Mouse (Mus musculus): ENCODE data around the gene Fastkd1. TPM values are rescaled to one million over a fixed set of nuclear protein-coding genes. Genes with fewer than 3 reads are reported as not detected.

Fastkd1 gene
- total RNA-seq (2014; rRNA removed; ENCODE audit: low replicate concordance) = 22.5 and 40.3 TPM in 2 replicates
- polyA plus RNA-seq (2015; fragmentation: Nextera tagmentation; extraction: Ambion mirVana) = 18.7 and 18.9 TPM in 2 replicates

DNA sequence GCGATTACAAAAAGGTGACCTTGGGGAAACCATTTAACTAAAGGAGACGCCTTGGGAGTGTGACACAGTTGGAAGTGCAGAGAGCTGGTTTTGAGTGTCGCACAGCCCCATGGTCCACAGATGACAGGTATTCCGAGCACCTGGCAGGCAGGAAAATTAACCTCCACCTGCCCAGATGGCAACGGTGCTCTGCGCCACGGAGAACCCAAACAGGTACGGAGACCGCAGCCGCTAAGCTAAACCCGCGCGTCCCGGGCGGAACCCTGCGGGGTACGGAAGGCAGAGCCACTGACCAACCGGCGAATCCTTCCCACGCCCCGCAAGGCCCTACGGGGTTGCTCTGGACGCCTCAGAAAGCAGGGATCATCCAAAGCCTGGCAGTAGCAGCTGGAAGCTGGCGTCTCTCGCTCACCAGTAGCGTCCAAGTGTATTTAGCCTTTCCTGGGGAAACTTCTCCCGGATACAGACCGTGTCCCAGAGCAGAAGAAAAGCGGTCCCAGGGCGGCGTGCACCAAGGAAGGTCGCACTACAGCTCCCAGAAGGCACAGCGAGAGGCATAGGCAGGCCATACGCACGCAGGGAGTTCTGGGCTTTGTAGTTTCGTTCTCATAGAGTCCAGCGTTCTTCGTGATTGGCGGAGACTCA lies at the start of gene Fastkd1:
Fastkd1 (minus strand) TSS at position 536 of the 645 bp plus-strand sequence.
- peak within 1 kb of the TSS; percentile 90 for H3K4me2 ChIP-seq (ENCODE audit: low read depth, low read length)
- peak within 1 kb of the TSS; percentile 80 for H3K4me3 ChIP-seq (ENCODE audit: low read depth, low read length)
- DNase-seq (ENCODE audit: low spot score) (peak; percentile 94), ATAC-seq (ENCODE audit: insufficient read depth, low read depth) (peak; percentile 99)
- TF ChIP-seq CTCF (IDR thresholded peaks at IDR 0.05; ENCODE audit: low read depth) (no peak), EP300 (IDR thresholded peaks at IDR 0.05; ENCODE audit: low read depth) (no peak)
- under 1% methylated on average over 39 of the region's 39 CpGs for WGBS
- H3K9ac ChIP-seq (replicated peaks; ENCODE audit: low read depth, low read length) = peak within 1 kb of the TSS; percentile 74
- H3K27ac ChIP-seq (ENCODE audit: low read depth) = peak within 1 kb of the TSS; percentile 91
- peaks cover 13% of the 10 kb centered on the region; the same call in 1 of the 2 replicates for H3K36me3 ChIP-seq (replicated peaks; ENCODE audit: control insufficient read depth, insufficient read depth, low read length)
- no peaks in the 10 kb centered on the region for H3K27me3 ChIP-seq (ENCODE audit: control insufficient read depth, insufficient read depth, low read length)
- no peaks in the 10 kb centered on the region for H3K9me3 ChIP-seq (replicated peaks; ENCODE audit: control insufficient read depth, low read length)
- 0 out of 2 replicates have a peak, but pooled peaks cover 6% of the 10 kb centered on the region for H3K4me1 ChIP-seq (ENCODE audit: control insufficient read depth, insufficient read depth)

DNA sequence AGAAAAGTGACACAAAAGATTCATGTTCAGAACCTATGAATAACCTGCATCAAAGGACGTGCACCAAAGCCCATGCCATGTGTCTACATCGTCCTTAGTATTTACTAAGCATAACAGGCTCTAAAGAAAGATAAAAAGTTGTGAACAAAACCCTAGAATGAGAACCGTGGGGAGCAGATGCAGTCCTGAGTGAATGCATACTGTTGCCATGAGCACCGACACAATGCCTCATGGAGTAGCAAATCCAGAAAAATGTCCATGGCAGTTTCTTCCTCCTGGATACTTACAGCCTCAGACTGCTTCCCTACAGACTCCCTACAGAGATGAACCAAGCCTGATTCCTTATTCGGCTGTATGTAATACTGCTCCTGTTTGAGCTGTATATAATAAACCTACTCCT lies 47.7 kb upstream of the Fastkd1 start:
- ATAC-seq (ENCODE audit: insufficient read depth, low read depth) (no peak), DNase-seq (ENCODE audit: low spot score) (no peak)
- Histone ChIP-seq H3K4me1 (ENCODE audit: control insufficient read depth, insufficient read depth) (no peaks in the 10 kb centered on the region), H3K27ac (ENCODE audit: low read depth) (no peak overlapping the region), H3K27me3 (ENCODE audit: control insufficient read depth, insufficient read depth, low read length) (no peaks in the 10 kb centered on the region), H3K9ac (replicated peaks; ENCODE audit: low read depth, low read length) (no peak overlapping the region), H3K4me3 (ENCODE audit: low read depth, low read length) (no peak overlapping the region), H3K9me3 (replicated peaks; ENCODE audit: control insufficient read depth, low read length) (no peaks in the 10 kb centered on the region), H3K4me2 (ENCODE audit: low read depth, low read length) (no peak overlapping the region), H3K36me3 (replicated peaks; ENCODE audit: control insufficient read depth, insufficient read depth, low read length) (0 out of 2 replicates have a peak, but pooled peaks cover 7% of the 10 kb centered on the region)
- 76% methylated on average over 5 of the region's 5 CpGs for WGBS
- TF ChIP-seq EP300 (IDR thresholded peaks at IDR 0.05; ENCODE audit: low read depth) = no peak
- no peak for TF ChIP-seq CTCF (IDR thresholded peaks at IDR 0.05; ENCODE audit: low read depth)

DNA sequence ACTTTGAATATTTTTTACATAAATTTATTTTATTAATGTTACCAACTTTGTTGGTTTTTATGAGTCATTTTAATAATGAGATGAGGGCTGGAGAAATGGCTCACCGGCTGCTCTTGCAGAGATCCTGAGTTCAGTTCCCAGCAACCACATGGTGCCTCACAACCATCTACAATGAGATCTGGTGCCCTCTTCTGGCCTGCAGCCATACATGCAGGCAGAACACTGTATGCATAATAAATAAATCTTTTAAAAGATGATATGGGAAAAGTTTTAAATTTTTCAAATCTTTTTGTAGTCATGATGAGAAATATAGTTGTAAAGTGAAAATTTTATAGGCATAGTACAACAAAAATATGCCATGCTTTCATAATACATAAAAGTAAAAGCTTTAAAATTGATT lies 31.8 kb upstream of the Fastkd1 start:
- Histone ChIP-seq H3K27me3 (ENCODE audit: control insufficient read depth, insufficient read depth, low read length) (no peaks in the 10 kb centered on the region), H3K27ac (ENCODE audit: low read depth) (no peak overlapping the region), H3K4me3 (ENCODE audit: low read depth, low read length) (no peak overlapping the region), H3K4me2 (ENCODE audit: low read depth, low read length) (no peak overlapping the region), H3K9ac (replicated peaks; ENCODE audit: low read depth, low read length) (no peak overlapping the region), H3K9me3 (replicated peaks; ENCODE audit: control insufficient read depth, low read length) (no peaks in the 10 kb centered on the region), H3K4me1 (ENCODE audit: control insufficient read depth, insufficient read depth) (no peaks in the 10 kb centered on the region), H3K36me3 (replicated peaks; ENCODE audit: control insufficient read depth, insufficient read depth, low read length) (peaks cover 63% of the 10 kb centered on the region)
- no peak for DNase-seq (ENCODE audit: low spot score)
- TF ChIP-seq EP300 (IDR thresholded peaks at IDR 0.05; ENCODE audit: low read depth) (no peak), CTCF (IDR thresholded peaks at IDR 0.05; ENCODE audit: low read depth) (peak; percentile 20; the same call in 1 of the 2 replicates)
- ATAC-seq (ENCODE audit: insufficient read depth, low read depth) = no peak
- 90% methylated on average over 1 of the region's 1 CpGs for WGBS

DNA sequence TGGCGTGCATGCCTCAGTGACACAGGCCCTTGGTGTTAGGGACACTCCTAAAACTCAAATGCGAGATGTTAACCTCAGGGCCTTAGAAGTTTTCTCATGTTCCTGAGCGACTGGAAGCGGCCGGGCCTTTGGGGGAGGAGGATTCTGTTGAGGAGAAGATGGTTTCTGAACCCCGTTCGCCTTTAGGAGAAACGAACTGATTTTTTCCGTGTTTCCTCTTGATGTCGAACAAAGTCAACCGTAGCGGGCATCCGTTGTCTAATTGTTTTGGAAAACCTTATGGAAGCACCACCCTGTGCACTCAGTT lies 10.2 kb upstream of the Fastkd1 start:
- Histone ChIP-seq H3K36me3 (replicated peaks; ENCODE audit: control insufficient read depth, insufficient read depth, low read length) (no peaks in the 10 kb centered on the region), H3K27ac (ENCODE audit: low read depth) (peak overlapping the region; percentile 85), H3K9me3 (replicated peaks; ENCODE audit: control insufficient read depth, low read length) (no peaks in the 10 kb centered on the region), H3K4me1 (ENCODE audit: control insufficient read depth, insufficient read depth) (peaks cover 7% of the 10 kb centered on the region), H3K4me2 (ENCODE audit: low read depth, low read length) (peak overlapping the region; percentile 70), H3K27me3 (ENCODE audit: control insufficient read depth, insufficient read depth, low read length) (no peaks in the 10 kb centered on the region), H3K4me3 (ENCODE audit: low read depth, low read length) (peak overlapping the region; percentile 78), H3K9ac (replicated peaks; ENCODE audit: low read depth, low read length) (peak overlapping the region; percentile 83)
- ATAC-seq (ENCODE audit: insufficient read depth, low read depth) (no peak; the same call in 1 of the 2 replicates), DNase-seq (ENCODE audit: low spot score) (peak; percentile 12)
- TF ChIP-seq EP300 (IDR thresholded peaks at IDR 0.05; ENCODE audit: low read depth) (no peak), CTCF (IDR thresholded peaks at IDR 0.05; ENCODE audit: low read depth) (no peak)
- under 1% methylated on average over 13 of the region's 13 CpGs for WGBS

DNA sequence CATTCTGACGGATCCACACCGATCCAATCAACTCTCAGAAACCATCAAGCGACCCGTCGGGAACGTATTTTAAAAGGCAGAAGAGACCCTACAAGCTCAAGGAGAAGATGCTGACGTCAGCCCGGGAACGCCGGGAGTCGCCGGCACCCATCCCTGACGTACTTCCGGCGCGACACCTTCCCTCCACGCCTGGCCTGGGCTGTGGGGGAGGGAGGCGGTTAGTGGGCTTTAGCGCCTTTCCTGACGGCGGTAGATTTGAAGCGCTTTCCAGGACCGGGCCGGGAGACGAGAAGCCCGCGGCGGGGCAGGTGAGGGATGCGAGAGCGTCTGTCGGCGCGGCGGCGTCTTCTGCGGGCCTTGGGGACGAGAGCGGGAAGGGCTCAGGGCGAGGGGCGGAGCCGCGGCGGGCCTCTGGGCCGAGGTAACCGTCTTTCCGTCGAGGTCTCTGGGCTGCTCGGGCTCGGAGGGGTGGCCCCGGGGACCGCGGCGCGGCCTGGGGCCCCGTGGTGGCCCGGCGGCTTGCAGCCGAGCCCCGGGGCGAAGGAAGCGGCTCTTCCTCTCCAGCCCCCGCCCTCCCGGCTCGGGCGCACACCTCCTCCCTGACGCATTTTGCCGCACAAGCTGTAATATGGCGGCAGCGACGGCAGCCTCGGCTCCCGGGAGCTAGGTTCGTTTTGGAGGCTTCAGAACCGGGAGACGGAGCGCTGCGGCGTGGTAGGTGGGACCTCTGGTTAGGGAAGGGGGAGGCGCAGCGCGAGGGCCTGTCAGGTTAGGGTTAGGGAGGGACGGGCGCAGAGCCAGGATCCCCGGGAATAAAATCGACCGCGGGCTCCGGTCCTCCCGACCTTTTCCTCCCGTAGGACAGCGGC lies 9.6 kb upstream of the Fastkd1 start:
- ATAC-seq (ENCODE audit: insufficient read depth, low read depth) (peak; percentile 92), DNase-seq (ENCODE audit: low spot score) (peak; percentile 92)
- Histone ChIP-seq H3K4me2 (ENCODE audit: low read depth, low read length) (peak overlapping the region; percentile 70), H3K9me3 (replicated peaks; ENCODE audit: control insufficient read depth, low read length) (no peaks in the 10 kb centered on the region), H3K27ac (ENCODE audit: low read depth) (peak overlapping the region; percentile 85), H3K4me1 (ENCODE audit: control insufficient read depth, insufficient read depth) (peaks cover 7% of the 10 kb centered on the region), H3K36me3 (replicated peaks; ENCODE audit: control insufficient read depth, insufficient read depth, low read length) (no peaks in the 10 kb centered on the region), H3K9ac (replicated peaks; ENCODE audit: low read depth, low read length) (peak overlapping the region; percentile 83), H3K4me3 (ENCODE audit: low read depth, low read length) (peak overlapping the region; percentile 78), H3K27me3 (ENCODE audit: control insufficient read depth, insufficient read depth, low read length) (no peaks in the 10 kb centered on the region)
- peak; percentile 22; the same call in 1 of the 2 replicates for TF ChIP-seq EP300 (IDR thresholded peaks at IDR 0.05; ENCODE audit: low read depth)
- no peak for TF ChIP-seq CTCF (IDR thresholded peaks at IDR 0.05; ENCODE audit: low read depth)
- under 1% methylated on average over 76 of the region's 91 CpGs for WGBS

Data from heart, postnatal 0 days (tissue).